Mouse (Mus musculus) small intestine, adult 2 months (tissue): ENCODE results near the gene Prrt3. TPM values are rescaled to one million over a fixed set of nuclear protein-coding genes. Genes with fewer than 3 reads are reported as not detected.

Source experiments
- H3K27ac ChIP-seq: fragments of 200-500 bp; 2 replicates; pipeline ENCODE4 v1.5.1; 2012; ENCODE audit warnings: low read depth, low read length, control low read depth, inconsistent platforms; ENCODE audit not compliant: insufficient read depth
- H3K27me3 ChIP-seq: fragments of 200-500 bp; 2 replicates; pipeline ENCODE4 v1.6.1; 2012; ENCODE audit warnings: mild to moderate bottlenecking, moderate library complexity, low read length, inconsistent platforms; ENCODE audit not compliant: control insufficient read depth, insufficient read depth
- H3K36me3 ChIP-seq: fragments of 200-500 bp; 2 replicates; pipeline ENCODE4 v1.6.1; 2012; ENCODE audit warnings: mild to moderate bottlenecking, low read length, control low read depth, inconsistent platforms; ENCODE audit not compliant: control insufficient read depth, insufficient read depth
- H3K4me1 ChIP-seq: fragments of 200-500 bp; 2 replicates; pipeline ENCODE4 v1.6.1; 2012; ENCODE audit warnings: low read length, inconsistent platforms, mixed read lengths; ENCODE audit not compliant: control insufficient read depth, insufficient read depth, insufficient read length
- H3K4me3 ChIP-seq: fragments of 200-500 bp; 2 replicates; pipeline ENCODE4 v1.5.1; 2012; ENCODE audit warnings: low read depth, mild to moderate bottlenecking, control low read depth, inconsistent platforms, low read length, moderate library complexity
- CTCF ChIP-seq: fragments of 200-500 bp; IDR thresholded peaks from 2 replicates; pipeline ENCODE4 v1.5.1; 2012; ENCODE audit warnings: low read depth, mild to moderate bottlenecking, control low read depth, inconsistent platforms, low read length, moderate library complexity, mixed read lengths; ENCODE audit not compliant: insufficient replicate concordance, insufficient read length; ENCODE audit errors: extremely low read depth
- POLR2A ChIP-seq: fragments of 200-500 bp; IDR thresholded peaks from 2 replicates; pipeline ENCODE4 v1.6.1; 2012; ENCODE audit warnings: low read depth, mild to moderate bottlenecking, control low read depth, inconsistent platforms, low read length, moderate library complexity
- WGBS: fragments of 180-500 bp; shearing (Covaris S2); methylation state at CpG from one replicate; pipeline ENCODE4 v1.1.7; 2018; 5-methylcytosine and 5-hydroxymethylcytosine counted together
- polyA plus RNA-seq: library from polyadenylated mRNA; depleted of rRNA; stranded (reverse); fragments of >200 nt; gene quantifications from 2 replicates; pipeline ENCODE4 v1.2.3, GENCODE M21; 2012

Prrt3 gene
- polyA plus RNA-seq, 1 experiment, result 0.05 TPM

GRCm38 (mm10) chr6:113487125-113487576 lies 14.6 kb downstream of the Prrt3 start:
- Histone ChIP-seq H3K27ac (peak overlapping the region; percentile 17; the same call in 1 of the 2 replicates), H3K36me3 (peaks cover 16% of the 10 kb centered on the region), H3K27me3 (no peaks in the 10 kb centered on the region), H3K4me3 (no peak overlapping the region), H3K4me1 (peaks cover 19% of the 10 kb centered on the region)
- no peak for TF ChIP-seq CTCF
- no peak for TF ChIP-seq POLR2A
- 16% methylated on average over 7 of the region's 7 CpGs for WGBS

GRCm38 (mm10) chr6:113483729-113484128 lies 18.0 kb downstream of the Prrt3 start:
- TF ChIP-seq POLR2A (no peak), CTCF (no peak)
- H3K4me1 ChIP-seq, result peaks cover 19% of the 10 kb centered on the region
- 7% methylated on average over 10 of the region's 10 CpGs for WGBS
- peak overlapping the region; percentile 67 for H3K4me3 ChIP-seq
- H3K27ac ChIP-seq, result peak overlapping the region; percentile 35; the same call in 1 of the 2 replicates
- peaks cover 30% of the 10 kb centered on the region for H3K36me3 ChIP-seq
- no peaks in the 10 kb centered on the region for H3K27me3 ChIP-seq

GRCm38 (mm10) chr6:113483100-113483615 lies 18.6 kb downstream of the Prrt3 start, which contains the start of gene Creld1:
TSS of gene Creld1 (plus strand) at chr6:113483297.
- peaks cover 19% of the 10 kb centered on the region for H3K4me1 ChIP-seq
- peaks cover 28% of the 10 kb centered on the region for H3K36me3 ChIP-seq
- H3K4me3 ChIP-seq, result peak within 1 kb of the TSS; percentile 67
- WGBS, result under 1% methylated on average over 26 of the region's 26 CpGs
- H3K27ac ChIP-seq, result peak within 1 kb of the TSS; percentile 73
- TF ChIP-seq POLR2A, result no peak; the same call in 1 of the 2 replicates
- TF ChIP-seq CTCF, result no peak
- H3K27me3 ChIP-seq, result no peaks in the 10 kb centered on the region

GRCm38 (mm10) chr6:113482477-113483099 lies 19.1 kb downstream of the Prrt3 start:
- peak overlapping the region; percentile 73 for H3K27ac ChIP-seq
- peak overlapping the region; percentile 67 for H3K4me3 ChIP-seq
- H3K27me3 ChIP-seq, result no peaks in the 10 kb centered on the region
- H3K4me1 ChIP-seq, result peaks cover 14% of the 10 kb centered on the region
- peaks cover 30% of the 10 kb centered on the region for H3K36me3 ChIP-seq
- TF ChIP-seq POLR2A (no peak), CTCF (no peak)
- 2% methylated on average over 65 of the region's 65 CpGs for WGBS

GRCm38 (mm10) chr6:113480555-113481373 lies 21.0 kb downstream of the Prrt3 start:
- Histone ChIP-seq H3K4me1 (peaks cover 23% of the 10 kb centered on the region), H3K4me3 (no peak overlapping the region), H3K36me3 (peaks cover 43% of the 10 kb centered on the region), H3K27ac (no peak overlapping the region), H3K27me3 (no peaks in the 10 kb centered on the region)
- WGBS, result 79% methylated on average over 18 of the region's 18 CpGs
- TF ChIP-seq CTCF (no peak), POLR2A (no peak)

- Histone ChIP-seq H3K27me3 (no peaks in the 10 kb centered on the region), H3K4me3 (no peak overlapping the region), H3K36me3 (peaks cover 52% of the 10 kb centered on the region), H3K27ac (no peak overlapping the region), H3K4me1 (peaks cover 30% of the 10 kb centered on the region)
- TF ChIP-seq CTCF (no peak), POLR2A (no peak)
- WGBS, result 84% methylated on average over 10 of the region's 10 CpGs
Measured at GRCm38 (mm10) chr6:113478906-113479305, 22.8 kb downstream of the Prrt3 start.

- peaks cover 30% of the 10 kb centered on the region for H3K4me1 ChIP-seq
- 50% methylated on average over 7 of the region's 7 CpGs for WGBS
- H3K36me3 ChIP-seq, result peaks cover 53% of the 10 kb centered on the region
- no peaks in the 10 kb centered on the region for H3K27me3 ChIP-seq
- no peak for TF ChIP-seq CTCF
- TF ChIP-seq POLR2A, result no peak
- no peak overlapping the region for H3K4me3 ChIP-seq
- peak overlapping the region; percentile 53; the same call in 1 of the 2 replicates for H3K27ac ChIP-seq
Measured at GRCm38 (mm10) chr6:113477353-113477752, 24.4 kb downstream of the Prrt3 start.
